Mouse (Mus musculus): Measurements from ENCODE around the gene Ghr.

DNA sequence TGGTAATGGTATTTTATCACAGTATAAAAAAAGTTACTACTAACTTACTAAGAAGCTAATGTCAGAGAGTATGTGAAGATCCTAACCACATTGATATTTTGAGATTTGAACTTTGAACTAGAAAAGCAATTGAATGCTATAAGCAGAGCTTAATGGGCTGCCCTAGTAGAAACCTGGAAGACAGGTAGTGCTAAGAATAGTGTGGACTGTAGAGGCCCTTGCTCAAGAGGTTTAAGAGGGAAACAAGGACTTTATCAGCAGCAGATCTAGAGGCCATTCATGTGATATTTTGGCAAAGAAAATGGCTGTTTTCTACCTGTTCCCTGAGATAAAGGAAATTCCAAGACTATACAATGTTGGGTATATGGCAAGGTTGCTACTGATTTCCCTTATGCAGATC lies 297.3 kb downstream of the Ghr start:
- no peak for TF ChIP-seq CTCF (IDR thresholded peaks at IDR 0.05; ENCODE audit: extremely low read depth, insufficient read depth, insufficient read length, insufficient replicate concordance)
- no peak for TF ChIP-seq POLR2A (IDR thresholded peaks at IDR 0.05; ENCODE audit: low read depth, low read length)
